Mouse (Mus musculus) hindbrain, embryonic 11.5 days (tissue): ENCODE results near the gene Ltbp1. TPM values are rescaled to one million over a fixed set of nuclear protein-coding genes. Genes with fewer than 3 reads are reported as not detected.
"Not testable (repeated sequence)": the region's sequence is repeated elsewhere in the genome, so short reads cannot be mapped to it uniquely, and the experiment has no call there.

Source experiments
- ATAC-seq: fragments of 200-750 bp; cut with Nextera tagmentation; 2 replicates; pipeline ENCODE4 v1.8.0; 2017; ENCODE audit warnings: mild to moderate bottlenecking, moderate TSS enrichment, moderate library complexity; ENCODE audit not compliant: low FRiP score
- DNase-seq: peaks from one replicate; pipeline ENCODE4 v3.0.0-alpha.2; 2015; ENCODE audit warnings: low spot score
- H3K27ac ChIP-seq: fragments of 300-500 bp; sonication (generic); 2 replicates; pipeline ENCODE4 v1.5.1; 2014; ENCODE audit warnings: mild to moderate bottlenecking, low read depth, low read length
- H3K27me3 ChIP-seq: fragments of 300-500 bp; sonication (generic); 2 replicates; pipeline ENCODE4 v1.6.1; 2014; ENCODE audit warnings: mild to moderate bottlenecking, low read length, moderate library complexity, mixed read lengths; ENCODE audit not compliant: control insufficient read depth, insufficient read depth
- H3K36me3 ChIP-seq: fragments of 300-500 bp; sonication (generic); 2 replicates; pipeline ENCODE4 v1.6.1; 2014; ENCODE audit warnings: mild to moderate bottlenecking, low read length, moderate library complexity, mixed read lengths; ENCODE audit not compliant: control insufficient read depth, insufficient read depth
- H3K4me1 ChIP-seq: fragments of 300-500 bp; sonication (generic); replicated peaks from 2 replicates; pipeline ENCODE4 v1.6.1; 2014; ENCODE audit warnings: low read length, mixed read lengths; ENCODE audit not compliant: control insufficient read depth, insufficient read depth
- H3K4me2 ChIP-seq: fragments of 300-500 bp; sonication (generic); replicated peaks from 2 replicates; pipeline ENCODE4 v1.6.1; 2014; ENCODE audit warnings: mild to moderate bottlenecking, low read depth, low read length
- H3K4me3 ChIP-seq: fragments of 300-500 bp; sonication (generic); 2 replicates; pipeline ENCODE4 v1.5.1; 2014; ENCODE audit warnings: low read depth, low read length
- H3K9ac ChIP-seq: fragments of 300-500 bp; sonication (generic); 2 replicates; pipeline ENCODE4 v1.6.1; 2014; ENCODE audit warnings: low read depth, low read length
- H3K9me3 ChIP-seq: fragments of 300-500 bp; sonication (generic); 2 replicates; pipeline ENCODE4 v1.6.1; 2016; ENCODE audit warnings: low read length; ENCODE audit not compliant: control insufficient read depth
- WGBS: fragments of 180-500 bp; shearing (Covaris S2); extraction: QIAGEN DNeasy Blood & Tissue Kit; methylation state at CpG from one replicate; pipeline ENCODE4 v1.1.7; 2014; 5-methylcytosine and 5-hydroxymethylcytosine counted together
- polyA plus RNA-seq: library from polyadenylated mRNA; unstranded; fragments of >200 nt; fragmentation: Nextera tagmentation; extraction: Ambion mirVana; gene quantifications from 2 replicates; pipeline ENCODE4 v1.2.1, GENCODE M21; 2014

The Ltbp1 gene
- polyA plus RNA-seq, 1 experiment from 2014 or later: 5.7 TPM

- H3K27ac ChIP-seq: no peak overlapping the region
Measured at GRCm38 (mm10) chr17:75122584-75123282, 117.4 kb downstream of the Ltbp1 start.

GRCm38 (mm10) chr17:75128337-75128935 lies 123.1 kb downstream of the Ltbp1 start:
- Histone ChIP-seq H3K36me3 (no peaks in the 10 kb centered on the region), H3K4me3 (no peak overlapping the region), H3K4me2 (no peak overlapping the region), H3K9ac (no peak overlapping the region), H3K4me1 (no peaks in the 10 kb centered on the region), H3K27ac (no peak overlapping the region), H3K9me3 (no peaks in the 10 kb centered on the region), H3K27me3 (no peaks in the 10 kb centered on the region)
- ATAC-seq (peak; percentile 14; the same call in 1 of the 2 replicates), DNase-seq (peak; percentile 37)
- 58% methylated on average over 8 of the region's 8 CpGs for WGBS

More at GRCm38 (mm10) chr17:75122584-75123282, 117.4 kb downstream of the Ltbp1 start:
- Histone ChIP-seq H3K9me3 (no peaks in the 10 kb centered on the region), H3K4me1 (no peaks in the 10 kb centered on the region), H3K4me2 (no peak overlapping the region), H3K27me3 (no peaks in the 10 kb centered on the region), H3K9ac (no peak overlapping the region), H3K4me3 (no peak overlapping the region), H3K36me3 (no peaks in the 10 kb centered on the region)
- ATAC-seq (no peak), DNase-seq (no peak)
- 76% methylated on average over 8 of the region's 8 CpGs for WGBS

GRCm38 (mm10) chr17:75133983-75134382 lies 128.6 kb downstream of the Ltbp1 start:
- WGBS: 92% methylated on average over 4 of the region's 4 CpGs

GRCm38 (mm10) chr17:75139731-75140130 lies 134.4 kb downstream of the Ltbp1 start:
- 89% methylated on average over 2 of the region's 2 CpGs for WGBS
- H3K4me2 ChIP-seq: no peak overlapping the region
- no peaks in the 10 kb centered on the region for H3K9me3 ChIP-seq
- H3K27ac ChIP-seq: no peak overlapping the region
- no peak overlapping the region for H3K9ac ChIP-seq
- H3K4me1 ChIP-seq: no peaks in the 10 kb centered on the region
- DNase-seq (no peak), ATAC-seq (no peak)
- no peaks in the 10 kb centered on the region for H3K36me3 ChIP-seq
- no peaks in the 10 kb centered on the region for H3K27me3 ChIP-seq
- no peak overlapping the region for H3K4me3 ChIP-seq

More at GRCm38 (mm10) chr17:75133983-75134382, 128.6 kb downstream of the Ltbp1 start:
- Histone ChIP-seq H3K27ac (no peak overlapping the region), H3K9me3 (no peaks in the 10 kb centered on the region), H3K9ac (no peak overlapping the region), H3K4me1 (no peaks in the 10 kb centered on the region), H3K4me3 (no peak overlapping the region), H3K27me3 (no peaks in the 10 kb centered on the region), H3K4me2 (no peak overlapping the region), H3K36me3 (no peaks in the 10 kb centered on the region)
- DNase-seq: no peak
- ATAC-seq: no peak

GRCm38 (mm10) chr17:75142845-75143244 lies 137.5 kb downstream of the Ltbp1 start:
- WGBS: 90% methylated on average over 7 of the region's 7 CpGs

GRCm38 (mm10) chr17:75143927-75144326 lies 138.6 kb downstream of the Ltbp1 start:
- Histone ChIP-seq H3K4me2 (no peak overlapping the region), H3K9ac (no peak overlapping the region), H3K27ac (no peak overlapping the region), H3K36me3 (no peaks in the 10 kb centered on the region), H3K4me1 (no peaks in the 10 kb centered on the region), H3K27me3 (no peaks in the 10 kb centered on the region), H3K9me3 (no peaks in the 10 kb centered on the region), H3K4me3 (no peak overlapping the region)
- DNase-seq (no peak), ATAC-seq (no peak)
- WGBS: 71% methylated on average over 6 of the region's 6 CpGs

More at GRCm38 (mm10) chr17:75142845-75143244, 137.5 kb downstream of the Ltbp1 start:
- H3K36me3 ChIP-seq, H3K27me3 ChIP-seq, H3K9ac ChIP-seq, H3K4me1 ChIP-seq, DNase-seq, H3K9me3 ChIP-seq, H3K27ac ChIP-seq, H3K4me2 ChIP-seq, H3K4me3 ChIP-seq, ATAC-seq: not testable (repeated sequence)

GRCm38 (mm10) chr17:75147218-75147617 lies 141.8 kb downstream of the Ltbp1 start:
- 90% methylated on average over 4 of the region's 4 CpGs for WGBS
- no peak overlapping the region for H3K4me3 ChIP-seq
- no peaks in the 10 kb centered on the region for H3K9me3 ChIP-seq
- DNase-seq: no peak
- no peaks in the 10 kb centered on the region for H3K36me3 ChIP-seq
- no peak overlapping the region for H3K9ac ChIP-seq
- no peak overlapping the region for H3K27ac ChIP-seq
- H3K27me3 ChIP-seq: no peaks in the 10 kb centered on the region
- no peak for ATAC-seq
- H3K4me1 ChIP-seq: no peaks in the 10 kb centered on the region
- H3K4me2 ChIP-seq: no peak overlapping the region

GRCm38 (mm10) chr17:75151800-75152199 lies 146.4 kb downstream of the Ltbp1 start:
- no peak for ATAC-seq

GRCm38 (mm10) chr17:75153088-75153487 lies 147.7 kb downstream of the Ltbp1 start:
- Histone ChIP-seq H3K9ac (no peak overlapping the region), H3K4me3 (no peak overlapping the region), H3K4me1 (no peaks in the 10 kb centered on the region), H3K9me3 (no peaks in the 10 kb centered on the region), H3K4me2 (no peak overlapping the region), H3K36me3 (no peaks in the 10 kb centered on the region), H3K27me3 (no peaks in the 10 kb centered on the region), H3K27ac (no peak overlapping the region)
- WGBS: 77% methylated on average over 6 of the region's 6 CpGs
- DNase-seq (no peak), ATAC-seq (no peak)

More at GRCm38 (mm10) chr17:75151800-75152199, 146.4 kb downstream of the Ltbp1 start:
- DNase-seq: no peak
- no peaks in the 10 kb centered on the region for H3K27me3 ChIP-seq
- no peaks in the 10 kb centered on the region for H3K9me3 ChIP-seq
- H3K36me3 ChIP-seq: no peaks in the 10 kb centered on the region
- no peak overlapping the region for H3K9ac ChIP-seq
- H3K4me1 ChIP-seq: no peaks in the 10 kb centered on the region
- no peak overlapping the region for H3K4me2 ChIP-seq
- H3K27ac ChIP-seq: no peak overlapping the region
- WGBS: 80% methylated on average over 9 of the region's 9 CpGs
- no peak overlapping the region for H3K4me3 ChIP-seq
